9 mouse cellular contexts compared by ENCODE assay signal in genomic region chr7:128252609-128253008, GRCm38 (mm10). TPM values are rescaled to one million over a fixed set of nuclear protein-coding genes. Genes with fewer than 3 reads are reported as not detected.
DNase-seq lines count a peak whose midpoint lies in the region; ATAC-seq and TF ChIP-seq lines count a peak whose summit lies in the region.
"Had no signal": no experiment of that assay in that cellular context is flagged by ENCODE, and none has a peak within 500 bp of the region (broad histone marks: within the 10 kb centered on the region; RNA-seq: fewer than 3 reads in every experiment).

No protein-coding gene starts in this region.

- H3K9me3 ChIP-seq in midbrain, embryonic 11.5 days (ENCODE audit: control insufficient read depth, low read length) = no peaks in the 10 kb centered on the region
- H3K9me3 ChIP-seq in stomach, postnatal 0 days (ENCODE audit: control insufficient read depth, low read length) = no peaks in the 10 kb centered on the region

- peak overlapping the region; percentile 57 for H3K4me2 ChIP-seq in midbrain, embryonic 11.5 days
- H3K4me2 ChIP-seq in stomach, postnatal 0 days (replicated peaks; ENCODE audit: low read depth) = peak overlapping the region; percentile 35

- no peaks in the 10 kb centered on the region; the same call in 1 of the 2 replicates for H3K27me3 ChIP-seq in midbrain, embryonic 11.5 days (ENCODE audit: control insufficient read depth, insufficient read depth, low read length)
- H3K27me3 ChIP-seq in stomach, postnatal 0 days (ENCODE audit: control insufficient read depth, insufficient read depth, low read length) = no peaks in the 10 kb centered on the region

- TF ChIP-seq EP300 in stomach, postnatal 0 days (optimal IDR thresholded peaks at IDR 0.05) = no peak

- peaks cover 7% of the 10 kb centered on the region for H3K4me1 ChIP-seq in midbrain, embryonic 11.5 days (ENCODE audit: control insufficient read depth, insufficient read depth, low read length)
- no peaks in the 10 kb centered on the region for H3K4me1 ChIP-seq in stomach, postnatal 0 days (replicated peaks; ENCODE audit: control insufficient read depth, insufficient read depth)

- peak; percentile 33 for DNase-seq in gastrocnemius, postnatal 25 days
- no peak for DNase-seq in gastrocnemius, postnatal 36 days
- peak; percentile 65 for DNase-seq in R1 (ENCODE audit: low read depth, low spot score)
- peak; percentile 63 to 72 for DNase-seq in frontal cortex, postnatal 10 days (ENCODE audit: low spot score in 2 of 2)
- peak; percentile 56 for DNase-seq in left cerebral cortex, adult 11 months (ENCODE audit: low spot score)
- DNase-seq in midbrain, embryonic 11.5 days (ENCODE audit: low spot score, missing footprints) = peak; percentile 90
- peak; percentile 41 for DNase-seq in stomach, postnatal 0 days (ENCODE audit: low spot score)
- no peak for DNase-seq in adrenal gland, adult (ENCODE audit: inconsistent age in 2 of 2, low spot score in 1 of 2)

- no peak overlapping the region for H3K27ac ChIP-seq in midbrain, embryonic 11.5 days (ENCODE audit: low read depth, low read length)
- H3K27ac ChIP-seq in stomach, postnatal 0 days (replicated peaks) = no peak overlapping the region

- WGBS in midbrain, embryonic 11.5 days = 14% methylated on average over 24 of the region's 24 CpGs
- WGBS in stomach, postnatal 0 days = 18% methylated on average over 24 of the region's 24 CpGs

- no peaks in the 10 kb centered on the region for H3K36me3 ChIP-seq in midbrain, embryonic 11.5 days (ENCODE audit: control insufficient read depth, insufficient read depth, low read length)
- H3K36me3 ChIP-seq in stomach, postnatal 0 days (ENCODE audit: control insufficient read depth, insufficient read depth, low read length) = peaks cover 12% of the 10 kb centered on the region

- peak overlapping the region; percentile 30 for H3K4me3 ChIP-seq in midbrain, embryonic 11.5 days (ENCODE audit: low read depth, low read length)
- no peak overlapping the region for H3K4me3 ChIP-seq in stomach, postnatal 0 days (ENCODE audit: low read depth, low read length)

- intact Hi-C loops in gastrocnemius, postnatal 36 days (cut with DNase I) = no loop called here

- ATAC-seq in midbrain, embryonic 11.5 days (ENCODE audit: low FRiP score) = 0 out of 2 replicates have a peak, but pooled peaks have one; percentile 44
- no peak for ATAC-seq in stomach, postnatal 0 days (ENCODE audit: low FRiP score, low TSS enrichment)

- no peak for TF ChIP-seq CTCF in stomach, postnatal 0 days (IDR thresholded peaks at IDR 0.05; ENCODE audit: low read depth)

- peak overlapping the region; percentile 67 for H3K9ac ChIP-seq in midbrain, embryonic 11.5 days (ENCODE audit: low read length)
- H3K9ac ChIP-seq in stomach, postnatal 0 days (ENCODE audit: low read length) = no peak overlapping the region

RNA-seq across cellular contexts. Expression of gene Tgfb1i1, which starts 6.0 kb away (rescaled TPM):
- 10 to 100 TPM in 1 of 2 experiments, 1 to 10 TPM in 1; 9.0 to 10.2 TPM for total RNA-seq in gastrocnemius, postnatal 25 days (2021)
- 1 to 10 TPM; 5.3 to 6.1 TPM for total RNA-seq in gastrocnemius, postnatal 36 days (2021)
- 32.2 and 34.3 TPM in 2 replicates for polyA plus RNA-seq in midbrain, embryonic 11.5 days (2014; fragmentation: Nextera tagmentation; extraction: Ambion mirVana)
- 167 and 178 TPM in 2 replicates for polyA plus RNA-seq in stomach, postnatal 0 days (2015; fragmentation: Nextera tagmentation; extraction: Ambion mirVana)
- total RNA-seq: MEL had no signal

RNA-seq across cellular contexts. Expression of gene Slc5a2, which starts 12.8 kb away (rescaled TPM):
- not detected for total RNA-seq in gastrocnemius, postnatal 25 days (2021)
- total RNA-seq in gastrocnemius, postnatal 36 days (2021) = not detected
- 0.16 TPM in 1 of 2 replicates, not detected in the other for polyA plus RNA-seq in midbrain, embryonic 11.5 days (2014; fragmentation: Nextera tagmentation; extraction: Ambion mirVana)
- polyA plus RNA-seq in stomach, postnatal 0 days (2015; fragmentation: Nextera tagmentation; extraction: Ambion mirVana) = 0.63 and 1.0 TPM in 2 replicates

RNA-seq across cellular contexts. Expression of gene 9130023H24Rik, which starts 14.8 kb away (rescaled TPM):
- total RNA-seq in gastrocnemius, postnatal 25 days (2021) = 1 to 10 TPM; 1.7 to 2.0 TPM
- total RNA-seq in gastrocnemius, postnatal 36 days (2021) = 1 to 10 TPM; 1.4 to 1.7 TPM
- 13.7 and 14.2 TPM in 2 replicates for polyA plus RNA-seq in midbrain, embryonic 11.5 days (2014; fragmentation: Nextera tagmentation; extraction: Ambion mirVana)
- 4.6 and 5.0 TPM in 2 replicates for polyA plus RNA-seq in stomach, postnatal 0 days (2015; fragmentation: Nextera tagmentation; extraction: Ambion mirVana)

RNA-seq across cellular contexts. Expression of gene Armc5, which starts 15.5 kb away (rescaled TPM):
- total RNA-seq in gastrocnemius, postnatal 25 days (2021) = 1 to 10 TPM; 5.8 to 8.7 TPM
- 1 to 10 TPM; 8.0 to 8.5 TPM for total RNA-seq in gastrocnemius, postnatal 36 days (2021)
- polyA plus RNA-seq in midbrain, embryonic 11.5 days (2014; fragmentation: Nextera tagmentation; extraction: Ambion mirVana) = 5.8 and 7.1 TPM in 2 replicates
- 10.7 and 12.4 TPM in 2 replicates for polyA plus RNA-seq in stomach, postnatal 0 days (2015; fragmentation: Nextera tagmentation; extraction: Ambion mirVana)

RNA-seq across cellular contexts. Expression of gene BC017158, which starts 45.4 kb away (rescaled TPM):
- total RNA-seq in gastrocnemius, postnatal 25 days (2021) = 1 to 10 TPM; 3.4 to 3.7 TPM
- total RNA-seq in gastrocnemius, postnatal 36 days (2021) = 1 to 10 TPM; 2.5 to 2.6 TPM
- polyA plus RNA-seq in midbrain, embryonic 11.5 days (2014; fragmentation: Nextera tagmentation; extraction: Ambion mirVana) = 19.1 and 21.0 TPM in 2 replicates
- 17.0 and 19.4 TPM in 2 replicates for polyA plus RNA-seq in stomach, postnatal 0 days (2015; fragmentation: Nextera tagmentation; extraction: Ambion mirVana)

Comparison
In these comparisons a context has a peak if more than half of its experiments do, and no peak if none do; other contexts are left out.
1. DNase-seq: peak in gastrocnemius, postnatal 25 days (single experiment), R1 (single experiment), frontal cortex, postnatal 10 days (2 of 2), left cerebral cortex, adult 11 months (single experiment), midbrain, embryonic 11.5 days (single experiment) and stomach, postnatal 0 days (single experiment); none in gastrocnemius, postnatal 36 days (0 of 2) and adrenal gland, adult (0 of 2).